Mouse (Mus musculus) megakaryocyte, embryonic 14.5 days (primary cell): ENCODE measurements around the gene Pld4.

ENCODE experiments used
- FLI1 ChIP-seq: IDR thresholded peaks from 2 replicates; pipeline ENCODE4 v1.6.1; 2012; ENCODE audit warnings: low read length, inconsistent platforms, mixed read lengths
- GATA1 ChIP-seq: IDR thresholded peaks from 3 replicates; pipeline ENCODE4 v1.6.1; 2012; ENCODE audit warnings: mixed read lengths, low read length, inconsistent platforms, borderline replicate concordance

GRCm38 (mm10) chr12:112802917-112803316 lies 42.5 kb downstream of the Pld4 start:
- TF ChIP-seq GATA1 = no peak
- no peak for TF ChIP-seq FLI1
